Comparison of ENCODE assay signal across 16 mouse cellular contexts in the genomic region with DNA sequence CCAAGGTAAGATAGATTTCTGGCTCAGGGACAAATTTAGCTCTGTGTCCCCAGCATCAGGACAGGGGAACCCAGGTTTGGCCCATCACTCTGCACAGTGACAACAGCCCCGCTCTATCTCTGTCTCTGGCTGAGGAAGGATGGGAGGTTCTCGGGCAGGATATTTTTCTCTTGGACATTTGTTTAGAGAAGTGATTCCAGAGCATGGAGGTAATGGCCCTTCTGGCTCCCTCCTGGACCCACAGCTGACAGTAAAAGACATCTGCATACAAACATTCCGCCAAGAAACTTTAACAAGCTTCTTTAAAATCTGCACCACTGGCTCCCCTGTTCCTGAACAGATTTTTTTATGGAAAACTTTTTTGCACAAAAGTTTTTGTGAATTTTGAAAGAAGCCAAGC.
DNase-seq lines count a peak whose midpoint lies in the region; ATAC-seq and TF ChIP-seq lines count a peak whose summit lies in the region.
"Had no signal": no experiment of that assay in that cellular context is flagged by ENCODE, and none has a peak within 500 bp of the region (broad histone marks: within the 10 kb centered on the region; RNA-seq: fewer than 3 reads in every experiment).

No protein-coding gene starts in this region.

- ATAC-seq in heart, embryonic 11.5 days (replicated peaks; ENCODE audit: insufficient number of reproducible peaks, low FRiP score, low TSS enrichment) = no peak
- no peak for ATAC-seq in heart, embryonic 15.5 days (replicated peaks; ENCODE audit: insufficient number of reproducible peaks, insufficient read depth, low FRiP score, low read depth)
- ATAC-seq in intestine, postnatal 0 days = no peak
- ATAC-seq: forebrain, embryonic 16.5 days had no signal

- TF ChIP-seq CTCF in intestine, postnatal 0 days (IDR thresholded peaks at IDR 0.05; ENCODE audit: low read depth) = no peak

- H3K9me3 ChIP-seq in heart, embryonic 11.5 days (replicated peaks; ENCODE audit: control insufficient read depth, low read length) = no peaks in the 10 kb centered on the region
- H3K9me3 ChIP-seq in heart, embryonic 15.5 days (replicated peaks) = no peaks in the 10 kb centered on the region
- H3K9me3 ChIP-seq in intestine, postnatal 0 days (ENCODE audit: control insufficient read depth) = no peaks in the 10 kb centered on the region
- H3K9me3 ChIP-seq: kidney, embryonic 15.5 days; limb, embryonic 12.5 days had no signal

- WGBS in heart, embryonic 11.5 days (ENCODE audit: insufficient replicate concordance) = 49% methylated on average over 3 of the region's 3 CpGs
- WGBS in heart, embryonic 15.5 days = 61% methylated on average over 3 of the region's 3 CpGs
- WGBS in intestine, postnatal 0 days = 65% methylated on average over 3 of the region's 3 CpGs

- no peak overlapping the region for H3K27ac ChIP-seq in heart, embryonic 11.5 days (ENCODE audit: low read depth, low read length)
- peak overlapping the region; percentile 10; the same call in 1 of the 2 replicates for H3K27ac ChIP-seq in heart, embryonic 15.5 days
- peak overlapping the region; percentile 29 for H3K27ac ChIP-seq in intestine, postnatal 0 days (ENCODE audit: low read depth, low read length)
- H3K27ac ChIP-seq: kidney, embryonic 15.5 days; limb, embryonic 12.5 days had no signal

- no peak overlapping the region for H3K4me2 ChIP-seq in heart, embryonic 11.5 days
- no peak overlapping the region for H3K4me2 ChIP-seq in heart, embryonic 15.5 days
- no peak overlapping the region for H3K4me2 ChIP-seq in intestine, postnatal 0 days (replicated peaks; ENCODE audit: low read depth)
- H3K4me2 ChIP-seq: kidney, embryonic 15.5 days; limb, embryonic 12.5 days had no signal

- no peak overlapping the region for H3K4me3 ChIP-seq in heart, embryonic 11.5 days (ENCODE audit: low read depth, low read length)
- H3K4me3 ChIP-seq in heart, embryonic 15.5 days = no peak overlapping the region
- no peak overlapping the region for H3K4me3 ChIP-seq in intestine, postnatal 0 days (ENCODE audit: low read depth, low read length)
- H3K4me3 ChIP-seq: erythroblast, embryonic 14.5 days; kidney, embryonic 15.5 days; limb, embryonic 12.5 days had no signal

- no peaks in the 10 kb centered on the region for H3K36me3 ChIP-seq in heart, embryonic 11.5 days (ENCODE audit: control insufficient read depth, insufficient read depth, low read length)
- no peaks in the 10 kb centered on the region for H3K36me3 ChIP-seq in heart, embryonic 15.5 days
- peaks cover 57% of the 10 kb centered on the region for H3K36me3 ChIP-seq in intestine, postnatal 0 days (ENCODE audit: control insufficient read depth, insufficient read depth)

- no peak overlapping the region for H3K9ac ChIP-seq in heart, embryonic 11.5 days (ENCODE audit: low read depth, low read length)
- H3K9ac ChIP-seq in heart, embryonic 15.5 days = no peak overlapping the region
- H3K9ac ChIP-seq in intestine, postnatal 0 days (ENCODE audit: low read depth, low read length) = no peak overlapping the region
- H3K9ac ChIP-seq: kidney, embryonic 15.5 days; limb, embryonic 12.5 days had no signal

- DNase-seq in heart, adult 11 months = peak; percentile 93
- peak; percentile 71 for DNase-seq in lung, postnatal 36 days
- no peak for DNase-seq in layer of hippocampus, postnatal 36 days
- DNase-seq in thymus, postnatal 14 days = no peak
- DNase-seq in spleen, postnatal 4 days (ENCODE audit: low spot score in 2 of 2) = no peak
- DNase-seq: cerebellum, postnatal 25 days; gastrocnemius, postnatal 14 days; midbrain, embryonic 14.5 days; thymus, postnatal 36 days had no signal

- H3K4me1 ChIP-seq in heart, embryonic 11.5 days (ENCODE audit: control insufficient read depth, insufficient read depth, low read length) = no peaks in the 10 kb centered on the region; the same call in none of the 2 replicates
- H3K4me1 ChIP-seq in heart, embryonic 15.5 days (replicated peaks) = peaks cover 10% of the 10 kb centered on the region
- 0 out of 2 replicates have a peak, but pooled peaks cover 3% of the 10 kb centered on the region for H3K4me1 ChIP-seq in intestine, postnatal 0 days (replicated peaks; ENCODE audit: control insufficient read depth, insufficient read depth, low read length)

- H3K27me3 ChIP-seq in heart, embryonic 11.5 days (ENCODE audit: control insufficient read depth, insufficient read depth, low read length) = no peaks in the 10 kb centered on the region
- no peaks in the 10 kb centered on the region for H3K27me3 ChIP-seq in heart, embryonic 15.5 days
- H3K27me3 ChIP-seq in intestine, postnatal 0 days (replicated peaks; ENCODE audit: control insufficient read depth, insufficient read depth, low read length) = no peaks in the 10 kb centered on the region
- H3K27me3 ChIP-seq: kidney, embryonic 15.5 days; limb, embryonic 12.5 days had no signal

Comparison
In these comparisons a context has a peak if more than half of its experiments do, and no peak if none do; other contexts are left out.
1. DNase-seq: peak in heart, adult 11 months (single experiment) and lung, postnatal 36 days (single experiment); none in layer of hippocampus, postnatal 36 days (0 of 2), thymus, postnatal 14 days (single experiment) and spleen, postnatal 4 days (0 of 2).